Mouse (Mus musculus) erythroblast, embryonic 14.5 days (primary cell): ENCODE measurements around the gene Gm4871.

Experiments used
- GATA1 ChIP-seq: IDR thresholded peaks from 2 replicates; pipeline ENCODE4 v1.6.1; 2012; ENCODE audit warnings: low read length, inconsistent platforms, mixed read lengths
- TAL1 ChIP-seq: IDR thresholded peaks from 3 replicates; pipeline ENCODE4 v1.6.1; 2012; ENCODE audit warnings: low read length, inconsistent platforms, mixed read lengths

DNA sequence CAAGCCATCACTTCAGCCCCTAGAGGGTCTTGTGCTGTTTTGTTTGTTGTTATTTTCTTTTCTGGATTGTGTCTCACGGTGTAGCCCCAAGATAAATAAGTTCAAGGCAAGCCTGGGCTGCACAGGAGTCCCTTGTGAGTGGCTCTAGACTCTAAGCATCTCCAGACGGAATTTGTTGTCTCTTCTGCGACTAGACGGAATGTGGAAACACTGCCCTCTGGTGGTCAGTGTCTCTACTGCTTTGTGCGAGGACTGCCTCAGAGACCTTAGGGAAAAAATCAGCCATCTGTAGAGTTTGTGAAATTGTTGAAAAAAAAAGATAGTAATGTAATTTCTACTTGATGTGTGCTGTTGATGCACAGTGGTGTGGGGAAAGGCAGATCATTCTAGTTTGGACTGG lies 37.2 kb upstream of the Gm4871 start:
- TF ChIP-seq TAL1 = no peak
- TF ChIP-seq GATA1 = no peak
